Mouse (Mus musculus): ENCODE data around the gene Derl3.
"Not testable (repeated sequence)": the region's sequence is repeated elsewhere in the genome, so short reads cannot be mapped to it uniquely, and the experiment has no call there.

Gene Derl3

DNA sequence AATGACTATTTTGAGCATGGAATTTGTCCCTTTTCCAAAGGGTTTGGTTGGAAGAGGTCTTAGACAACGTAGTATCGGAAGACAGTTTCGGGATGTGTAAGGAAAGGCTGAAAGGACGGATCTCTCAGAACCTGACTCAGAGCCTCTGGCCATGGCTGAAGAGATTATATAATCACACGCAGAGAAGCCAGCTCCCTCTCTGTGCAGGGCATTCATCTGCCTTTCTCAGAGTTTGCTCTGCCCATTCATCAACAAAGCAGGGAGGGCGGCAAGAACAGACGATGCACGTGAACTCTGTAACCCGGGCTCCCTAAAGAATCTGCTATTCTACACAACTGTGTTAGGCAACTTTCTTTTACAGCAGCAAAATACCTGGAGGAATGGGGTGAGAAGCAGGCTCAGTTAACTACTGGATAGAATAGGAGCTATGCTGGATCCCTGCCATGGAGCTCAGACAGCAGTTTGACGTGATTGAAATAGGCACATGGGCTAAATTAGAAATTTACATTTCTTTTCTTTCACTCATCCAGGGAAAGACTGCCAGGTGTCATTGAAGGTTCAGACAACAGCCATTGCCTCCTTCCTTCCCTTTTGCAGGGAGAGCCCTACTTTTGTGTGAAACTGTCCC lies 19.6 kb upstream of the Derl3 start:
- peak; percentile 50 for DNase-seq

DNA sequence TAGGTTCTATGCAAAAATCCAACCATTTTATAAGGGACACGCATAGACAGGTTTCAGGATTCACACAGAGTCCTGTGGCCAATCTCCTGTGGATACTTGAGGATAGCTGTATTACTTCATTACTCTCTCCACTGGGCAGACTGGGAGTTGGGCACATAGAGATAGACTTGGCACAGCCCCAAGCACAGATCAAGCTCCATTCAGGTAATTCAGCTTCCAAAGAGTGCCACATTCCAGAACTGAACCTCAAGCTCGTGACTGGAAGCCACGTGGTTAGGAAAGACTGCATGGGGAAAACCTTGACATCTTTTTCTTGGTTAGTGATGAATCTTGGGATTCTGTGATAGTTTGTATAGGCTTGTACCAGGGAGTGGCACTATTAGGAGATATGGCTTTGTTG lies 14.4 kb upstream of the Derl3 start:
- DNase-seq, result no peak

DNA sequence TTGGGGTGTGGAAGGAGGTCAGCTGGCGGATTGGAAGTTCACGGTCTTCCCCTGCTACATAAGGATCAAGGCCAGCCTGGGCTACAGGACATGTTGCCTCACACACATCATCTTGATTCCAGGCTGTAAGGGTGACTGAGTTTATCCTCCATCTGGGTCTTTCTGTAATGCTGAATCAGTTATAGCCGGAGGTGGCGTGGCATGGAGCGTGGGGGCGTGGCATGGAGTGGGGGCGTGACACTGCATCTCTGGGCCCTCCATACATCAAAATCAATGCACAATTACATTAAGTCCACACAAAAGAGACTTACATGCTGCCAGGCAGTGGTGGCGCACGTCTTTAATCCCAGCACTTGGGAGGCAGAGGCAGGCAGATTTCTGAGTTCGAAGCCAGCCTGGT lies 12.9 kb upstream of the Derl3 start:
- DNase-seq, result no peak

DNA sequence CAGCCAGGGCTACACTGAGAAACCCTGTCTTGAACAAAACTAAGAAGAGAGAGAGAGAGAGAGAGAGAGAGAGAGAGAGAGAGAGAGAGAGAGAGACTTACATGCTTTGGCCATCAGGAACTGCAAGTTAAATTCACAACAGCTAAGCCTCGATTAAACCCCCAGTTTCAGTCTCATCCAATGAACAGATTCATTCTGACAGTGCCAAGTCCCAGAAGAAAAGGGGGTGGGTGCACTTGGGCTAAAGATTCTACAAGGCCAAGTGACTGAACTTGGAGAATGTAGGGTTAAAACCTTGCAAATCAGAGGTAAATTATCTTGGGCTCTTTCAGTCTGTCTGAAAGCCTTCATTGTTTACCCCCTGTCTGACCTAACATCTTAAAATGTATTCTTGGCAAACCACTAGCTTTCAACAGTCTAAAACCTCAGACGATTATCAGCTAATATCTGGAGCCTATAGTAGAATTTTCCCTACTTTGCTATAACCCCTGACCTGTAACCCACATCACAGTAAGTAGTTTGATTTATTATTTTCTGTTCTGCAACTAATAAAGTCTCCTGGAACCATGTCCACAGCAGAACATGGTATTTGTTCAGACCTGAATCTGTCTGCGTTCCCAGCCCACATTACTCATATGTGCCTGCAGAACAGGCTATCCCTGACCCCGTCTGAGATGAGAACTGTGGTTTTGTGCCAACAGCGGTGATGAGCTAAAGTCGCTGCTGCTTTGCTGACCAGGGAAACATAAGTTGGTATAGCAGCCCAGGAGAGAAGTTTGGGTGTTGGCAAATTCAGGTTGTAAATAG lies 12.2 kb upstream of the Derl3 start:
- no peak for DNase-seq

DNA sequence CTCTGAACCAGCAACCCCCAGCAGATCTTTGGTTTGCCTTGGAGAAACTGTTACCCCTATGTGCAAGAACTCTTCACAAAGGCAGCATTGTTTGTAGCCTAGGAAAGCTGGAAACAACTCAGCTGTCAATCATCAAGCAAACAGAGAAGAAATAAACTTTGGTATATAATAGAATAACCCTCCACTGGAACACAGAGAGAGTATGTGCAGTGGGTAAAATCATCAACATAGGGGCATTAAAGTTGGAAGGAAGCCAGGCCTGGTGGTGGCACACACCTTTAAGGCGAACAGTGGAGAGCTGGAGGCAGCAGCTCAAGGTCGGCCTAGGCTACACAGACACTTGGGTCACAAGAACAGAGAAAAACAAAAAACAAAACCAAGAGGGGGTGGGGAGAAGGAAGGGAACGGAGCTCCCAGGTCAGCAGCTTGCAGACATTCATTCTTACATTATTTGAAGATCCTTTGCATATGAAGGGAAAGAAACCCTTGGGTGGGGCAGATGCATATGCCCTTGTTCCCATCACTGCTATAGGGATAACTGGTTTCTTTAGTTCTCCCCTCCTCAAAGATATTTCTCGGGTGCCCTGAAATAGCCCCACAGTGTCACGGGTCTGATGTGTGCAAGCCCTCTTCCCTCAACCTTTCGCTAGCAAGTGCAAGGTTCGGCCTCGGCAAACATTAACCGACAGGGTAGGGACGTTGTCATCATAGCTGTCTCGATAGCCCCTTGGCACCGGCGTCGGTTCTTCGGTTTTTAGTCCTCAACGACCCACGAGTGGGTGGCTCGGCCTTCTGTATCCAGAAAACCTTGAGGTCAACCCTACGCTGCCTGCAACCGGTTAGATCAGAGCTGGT lies 11.4 kb upstream of the Derl3 start:
- peak; percentile 18 for DNase-seq

DNA sequence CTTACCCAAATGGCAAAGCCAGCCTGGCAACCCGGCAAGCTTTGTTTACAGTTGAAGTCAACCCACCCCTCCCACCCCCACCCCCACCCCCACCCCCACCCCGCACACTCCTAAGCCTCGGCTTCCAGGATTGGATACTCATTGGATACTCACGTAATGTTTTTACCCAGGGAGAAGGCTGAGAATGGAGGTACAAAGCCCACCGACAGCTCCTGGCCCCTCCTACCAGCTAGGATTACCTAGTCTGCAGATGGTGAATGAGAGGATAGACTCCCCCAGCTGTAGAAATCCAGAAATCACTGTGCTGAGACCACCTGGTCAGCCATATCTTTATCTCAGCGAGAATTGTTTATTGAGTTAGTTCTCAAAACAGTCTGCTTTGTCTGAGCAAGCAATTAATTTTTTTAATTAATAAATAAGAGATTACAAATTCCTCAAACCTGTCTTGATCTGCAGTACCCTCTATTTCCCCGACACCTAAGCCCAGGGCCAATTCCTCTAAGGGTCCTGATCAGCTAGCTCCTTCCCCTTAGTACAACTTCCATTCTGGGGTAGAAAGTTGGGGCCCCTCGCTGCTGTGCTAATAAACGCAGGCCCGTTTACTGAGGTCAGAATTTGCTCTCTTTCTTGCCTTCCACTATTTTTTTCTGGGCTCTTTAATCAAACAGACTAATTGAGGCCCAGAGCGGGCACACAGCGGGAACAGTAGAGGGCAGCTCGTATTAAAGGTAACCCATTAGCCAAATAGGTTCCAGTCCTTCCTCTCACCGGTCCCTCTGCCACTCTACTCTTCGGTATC lies 10.6 kb upstream of the Derl3 start:
- DNase-seq, result peak; percentile 55

DNA sequence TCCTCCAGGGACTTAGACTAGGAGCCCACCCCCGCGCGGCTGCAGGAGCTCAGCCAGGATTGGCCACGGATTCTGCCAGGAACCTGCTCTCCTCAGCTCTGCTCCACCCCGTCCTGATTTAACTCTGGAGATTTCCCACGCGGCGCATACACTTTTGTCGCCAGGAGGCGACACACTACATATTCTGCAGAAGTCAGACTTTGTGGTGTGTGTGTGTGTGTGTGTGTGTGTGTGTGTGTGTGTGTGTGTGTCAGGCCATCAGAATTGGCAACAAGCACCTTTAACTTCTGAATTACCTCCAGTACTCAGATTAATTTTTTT lies 10.0 kb upstream of the Derl3 start:
- DNase-seq, result peak; percentile 87

DNA sequence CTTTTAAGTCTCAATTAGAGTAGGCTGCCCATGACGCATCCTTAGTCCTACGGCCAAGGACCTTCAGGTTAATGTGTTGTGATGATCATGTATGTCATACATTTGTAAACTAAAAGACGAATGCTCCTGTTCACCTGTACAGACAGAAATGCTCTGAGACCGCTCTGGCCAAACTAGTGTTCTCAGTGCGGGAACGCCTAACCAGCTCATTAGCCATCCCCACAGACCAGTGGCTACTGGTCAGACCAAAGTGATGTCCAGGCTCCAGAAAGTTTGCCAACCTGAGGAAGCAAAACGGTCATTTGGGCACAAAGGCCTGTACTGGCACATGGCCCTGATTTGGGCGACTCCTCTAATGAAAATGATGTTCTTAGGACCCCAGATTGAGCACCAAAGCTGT lies 8.5 kb upstream of the Derl3 start:
- no peak for DNase-seq

DNA sequence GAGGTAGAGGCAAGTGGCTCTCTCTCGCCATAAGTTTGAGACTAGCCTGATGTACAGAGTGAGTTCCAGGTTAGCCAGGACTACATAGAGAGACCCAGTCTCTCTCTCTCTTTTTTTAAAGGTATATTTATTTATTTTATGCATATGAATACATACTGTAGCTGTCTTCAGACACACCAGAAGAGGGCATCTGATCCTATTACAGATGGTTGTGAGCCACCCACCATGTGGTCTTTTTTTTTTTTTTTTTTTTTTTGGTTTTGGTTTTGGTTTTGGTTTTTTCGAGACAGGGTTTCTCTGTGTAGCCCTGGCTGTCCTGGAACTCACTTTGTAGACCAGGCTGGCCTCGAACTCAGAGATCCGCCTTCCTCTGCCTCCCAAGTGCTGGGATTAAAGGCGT lies 5.7 kb upstream of the Derl3 start:
- not testable (repeated sequence) for DNase-seq

DNA sequence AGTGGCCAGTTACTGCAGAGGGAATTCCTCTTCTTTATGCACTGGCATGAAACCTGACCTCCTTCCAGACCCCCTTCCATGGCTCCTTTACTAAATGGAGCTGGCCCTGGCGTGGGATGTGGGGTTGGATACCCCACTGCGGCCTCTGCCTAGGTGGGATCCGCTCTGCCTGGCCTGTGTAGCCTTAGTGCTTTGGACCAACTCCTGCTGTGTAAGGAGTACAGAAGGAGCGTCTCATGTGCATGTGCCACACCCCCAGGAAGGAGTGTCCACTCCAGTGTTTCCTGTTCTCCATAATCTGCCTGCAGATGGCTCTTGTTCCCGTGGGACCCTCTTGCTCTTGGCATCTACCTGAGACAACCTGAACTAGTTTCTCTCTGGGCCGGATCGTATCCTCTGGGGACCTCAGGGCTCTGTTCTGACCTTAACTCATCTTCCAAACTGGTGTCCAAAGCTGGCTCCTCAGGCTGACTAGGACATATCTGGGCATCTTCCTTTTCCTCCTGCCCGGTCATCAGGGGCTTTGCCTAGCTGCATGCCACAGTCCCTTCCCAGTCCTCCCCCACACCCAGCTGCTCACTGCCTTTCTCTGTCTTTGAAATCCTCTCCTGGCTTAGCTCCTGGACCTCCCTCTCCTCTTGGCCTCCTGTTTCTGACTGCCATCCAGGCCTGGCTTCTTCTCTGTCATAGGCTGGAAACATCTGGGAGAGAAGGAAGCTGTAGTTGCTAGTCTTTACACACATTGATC lies 3.6 kb upstream of the Derl3 start:
- peak; percentile 26 for DNase-seq

DNA sequence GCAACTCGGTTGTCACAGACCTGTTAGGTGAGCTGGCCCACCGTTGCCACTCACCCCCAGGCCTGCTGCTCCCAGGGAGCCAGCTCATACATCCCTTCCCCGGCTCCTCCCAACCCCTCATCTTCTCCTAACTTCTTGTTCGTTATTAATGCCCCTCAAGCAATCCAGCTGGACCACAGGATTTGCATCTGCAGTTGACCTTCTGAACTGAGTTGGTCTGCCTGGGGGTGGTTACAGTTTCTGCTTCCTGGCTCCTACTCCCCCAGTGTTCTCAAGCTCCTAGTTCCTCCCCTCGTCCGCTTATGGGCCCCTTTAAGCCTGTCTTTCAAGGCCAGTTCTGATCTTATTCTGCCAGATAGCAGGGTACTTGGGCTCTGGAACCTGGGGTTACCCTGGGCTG lies 1.4 kb downstream of the Derl3 start:
- DNase-seq, result no peak

DNA sequence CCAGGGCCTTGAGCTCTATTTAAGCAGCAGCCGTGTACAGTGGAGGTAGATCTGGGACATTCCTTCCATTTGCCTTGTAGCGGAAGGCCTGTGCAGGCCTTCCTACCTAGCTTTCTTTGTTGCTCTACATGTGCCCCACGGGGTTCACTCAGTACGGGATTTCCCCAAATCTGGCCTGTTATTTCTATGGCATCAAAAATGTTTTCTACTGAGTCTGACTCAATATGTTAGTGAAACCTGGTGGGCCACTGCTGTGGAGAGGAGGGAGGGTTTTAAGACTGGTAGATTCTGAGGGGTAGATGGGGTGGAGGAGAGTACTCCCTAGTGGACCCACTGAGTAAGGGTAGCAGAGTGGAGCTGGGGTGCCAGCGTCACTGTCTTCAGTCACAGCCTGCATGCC lies 2.5 kb downstream of the Derl3 start:
- no peak for DNase-seq

DNA sequence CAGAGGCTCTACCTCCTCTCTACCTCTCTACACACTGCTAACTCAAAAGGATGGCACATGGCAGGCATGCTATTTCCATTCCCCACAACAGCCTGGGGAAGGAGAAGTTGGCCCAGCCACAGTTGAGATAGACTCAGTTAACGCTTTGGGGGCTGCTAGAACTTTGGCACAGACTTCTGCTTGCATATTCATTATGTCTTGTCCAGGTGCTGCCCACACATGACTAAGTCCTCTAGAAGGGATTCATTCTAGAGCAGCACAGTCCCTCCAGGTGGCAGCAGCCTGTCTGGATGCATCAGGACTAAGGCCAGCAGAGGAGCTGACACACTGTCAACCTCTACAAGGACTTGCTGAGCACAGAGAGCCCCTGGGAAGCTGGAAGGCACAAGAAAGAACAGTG lies 3.0 kb downstream of the Derl3 start:
- no peak for DNase-seq

DNA sequence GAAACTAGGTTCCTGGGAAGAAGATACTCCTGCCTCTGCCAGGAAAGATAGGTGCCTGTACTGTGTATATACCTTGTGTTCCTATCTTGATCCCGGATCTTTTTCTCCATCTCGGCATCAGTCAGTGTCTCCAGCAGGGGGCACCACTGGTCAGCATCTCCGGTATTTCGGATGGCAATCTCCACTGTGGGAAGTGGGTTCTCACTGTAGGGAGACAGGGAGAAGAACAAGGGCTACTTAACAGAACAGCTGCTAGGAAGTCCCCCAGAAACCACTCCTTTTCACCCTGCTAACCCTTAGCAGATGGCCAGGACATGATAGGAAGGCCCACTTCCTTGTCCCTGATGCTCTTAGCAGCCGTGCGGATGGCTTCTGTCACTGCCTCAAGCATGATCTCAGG lies 4.2 kb downstream of the Derl3 start:
- DNase-seq, result peak; percentile 75

DNA sequence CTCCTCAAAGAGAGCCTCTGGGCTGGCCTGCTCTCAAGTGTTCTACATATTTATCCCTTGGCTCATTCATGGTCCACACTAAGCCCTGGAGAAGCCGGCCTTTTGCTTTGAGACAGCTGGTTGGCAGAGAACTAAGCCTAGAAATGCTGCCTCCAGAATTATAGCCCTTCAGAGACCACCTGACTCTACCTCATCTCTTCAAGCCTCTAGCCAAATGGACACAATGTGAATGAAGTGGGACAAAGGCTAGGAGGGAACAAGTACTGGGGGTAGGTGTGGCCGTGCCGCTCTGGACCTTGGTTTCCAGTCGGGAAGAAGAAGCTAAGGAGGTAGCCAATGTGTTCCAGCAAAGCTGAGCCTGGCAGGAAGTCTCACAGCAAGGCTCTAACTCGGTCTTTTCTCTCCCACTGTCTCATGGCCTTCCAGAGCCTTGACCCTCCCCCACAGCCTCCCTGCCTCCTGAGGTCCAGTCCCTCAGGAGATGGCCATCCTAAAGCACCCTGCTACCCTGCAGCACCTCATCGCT lies 4.9 kb downstream of the Derl3 start:
- no peak for DNase-seq

DNA sequence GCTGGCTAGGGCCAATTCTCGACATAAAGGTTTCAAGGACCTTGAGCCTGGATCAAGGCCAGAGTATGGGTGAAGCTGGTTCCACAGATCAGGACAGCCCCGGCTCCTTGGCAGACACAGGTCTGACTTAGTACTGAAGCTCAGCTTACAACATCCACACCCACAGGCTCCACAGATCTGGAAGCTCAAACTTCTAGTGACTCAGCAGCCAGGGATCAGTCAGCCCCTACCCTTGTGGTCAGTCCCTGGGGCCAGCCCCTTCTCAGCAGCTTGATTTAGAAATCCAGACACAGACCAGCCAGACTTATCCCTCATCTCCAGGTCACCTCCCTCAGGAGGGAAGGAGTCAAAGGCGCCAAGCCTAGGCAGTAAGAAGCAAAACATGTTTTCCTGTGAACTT lies 5.6 kb downstream of the Derl3 start:
- DNase-seq, result no peak

DNA sequence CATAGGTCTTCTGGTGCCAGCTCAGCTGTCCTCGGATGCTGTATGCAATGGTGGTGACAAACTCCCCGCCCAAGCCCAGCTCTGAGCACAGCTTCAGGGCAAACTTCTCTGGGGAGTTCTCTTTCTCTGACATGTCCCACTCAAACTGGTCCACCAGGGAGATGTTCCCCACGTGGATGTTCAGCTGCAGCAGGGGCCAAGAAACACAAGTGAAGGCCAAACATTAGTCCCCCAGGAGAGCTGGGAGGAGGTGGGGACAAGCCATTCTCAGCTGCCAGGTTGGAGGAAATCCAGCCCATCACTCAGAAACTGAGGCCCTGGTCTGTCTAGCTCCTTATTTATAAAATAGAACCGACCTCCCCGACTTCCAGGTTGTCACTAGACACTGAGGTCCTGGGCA lies 11.2 kb downstream of the Derl3 start:
- no peak for DNase-seq

DNA sequence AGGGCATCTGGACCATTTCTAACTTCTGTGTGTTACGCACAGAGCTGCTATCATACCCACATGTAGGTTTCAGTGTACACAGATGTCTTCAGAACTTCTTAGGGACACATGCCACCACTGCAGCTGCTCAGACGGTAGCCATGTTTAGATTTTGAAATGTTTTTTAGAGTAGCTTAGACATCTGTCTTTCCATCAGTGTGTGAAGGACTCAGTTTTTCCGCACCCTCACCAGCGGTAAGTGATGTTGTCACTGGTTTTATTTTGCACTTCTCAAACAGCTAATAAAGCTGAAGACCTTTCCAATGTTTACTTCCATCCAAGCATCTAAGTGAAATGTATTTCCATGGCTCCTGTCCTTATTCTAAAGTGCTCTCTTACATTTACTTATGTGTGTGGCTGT lies 13.7 kb downstream of the Derl3 start:
- no peak for DNase-seq

DNA sequence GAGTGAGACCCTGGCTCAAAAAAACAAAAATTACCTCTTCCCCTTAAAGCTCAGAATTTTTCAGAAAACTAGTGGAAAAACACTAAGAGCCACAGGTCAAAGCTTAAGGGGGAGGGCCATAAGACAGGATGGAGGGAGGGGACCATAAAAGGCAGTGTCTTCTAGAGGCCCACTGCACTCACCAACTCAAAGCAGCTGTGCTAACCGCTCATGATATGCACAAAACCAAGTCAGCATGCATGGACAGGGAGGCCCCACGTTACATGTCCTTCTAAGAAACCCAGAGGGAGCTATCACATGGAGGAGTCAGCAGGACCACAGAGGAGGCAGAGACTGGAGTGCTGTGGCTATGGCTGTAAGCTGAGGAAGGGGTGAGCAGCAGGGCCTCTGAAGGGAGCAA lies 17.5 kb downstream of the Derl3 start:
- DNase-seq, result no peak

DNA sequence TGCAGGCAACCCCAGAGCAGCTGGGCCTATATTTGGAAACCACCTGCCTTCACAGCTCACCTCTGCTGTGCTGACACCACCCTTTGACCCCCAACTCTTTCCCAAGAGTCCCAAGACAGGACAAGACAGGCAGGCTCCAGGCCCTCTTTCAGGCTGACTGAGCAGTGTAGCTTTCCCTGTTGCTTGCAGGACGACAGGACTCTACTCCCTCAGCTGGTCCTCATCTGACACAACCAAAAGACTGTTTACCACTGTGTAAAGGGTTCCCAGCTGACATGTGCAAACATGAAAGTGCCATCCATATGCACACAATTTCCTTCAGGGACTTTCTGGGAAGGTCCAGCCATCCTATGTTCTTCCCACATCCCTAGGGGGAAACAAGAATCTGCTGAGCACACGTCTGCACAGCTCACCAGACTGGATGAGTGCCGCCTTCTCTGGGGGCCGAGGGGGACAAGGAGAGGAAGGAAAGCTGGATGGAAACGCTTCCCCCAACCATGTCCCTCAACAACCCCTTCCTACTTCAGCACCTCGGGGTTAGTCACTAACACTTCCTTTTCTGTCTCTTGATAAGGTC lies 19.9 kb downstream of the Derl3 start:
- no peak for DNase-seq

DNA sequence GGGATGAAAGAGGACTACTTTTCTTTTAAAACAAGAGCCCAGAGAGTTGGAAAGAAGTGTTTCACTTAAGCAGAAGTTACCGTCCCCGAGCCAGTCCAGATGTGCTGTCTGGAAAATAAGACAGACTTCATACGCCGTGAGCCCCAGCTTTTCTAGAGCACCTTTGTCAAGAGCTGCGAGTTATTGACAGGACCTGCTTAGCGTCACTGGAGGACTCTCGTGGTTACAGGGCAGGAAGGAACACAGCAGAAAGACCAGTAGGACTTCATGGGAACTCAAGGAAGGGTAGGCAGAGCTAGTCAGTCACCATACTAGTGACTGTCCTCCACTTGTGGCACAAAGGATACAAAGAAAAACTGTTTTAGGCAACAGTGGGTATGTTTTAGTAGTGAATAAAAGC lies 22.3 kb downstream of the Derl3 start:
- DNase-seq, result no peak

DNA sequence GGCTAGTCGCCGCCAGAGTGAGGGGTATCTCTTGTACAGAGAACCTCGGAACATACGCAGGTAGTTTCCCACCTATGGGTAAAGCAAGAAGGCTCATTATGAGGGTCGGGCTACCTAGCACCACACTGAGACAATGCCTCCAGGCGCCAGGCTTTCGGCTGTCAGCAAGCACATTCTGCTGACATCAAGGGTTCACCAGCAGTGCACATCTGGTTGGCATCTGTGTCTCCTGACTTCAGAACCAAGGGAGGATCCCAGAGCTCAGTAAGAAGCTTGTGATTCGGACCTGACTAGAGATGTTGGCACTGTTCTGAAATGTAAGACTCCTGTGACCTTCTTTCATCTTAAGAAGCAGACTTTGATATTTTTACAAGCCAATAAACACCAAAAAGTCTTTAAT lies 23.6 kb downstream of the Derl3 start:
- peak; percentile 40 for DNase-seq
